14 mouse cellular contexts compared by ENCODE assay signal in the genomic region with DNA sequence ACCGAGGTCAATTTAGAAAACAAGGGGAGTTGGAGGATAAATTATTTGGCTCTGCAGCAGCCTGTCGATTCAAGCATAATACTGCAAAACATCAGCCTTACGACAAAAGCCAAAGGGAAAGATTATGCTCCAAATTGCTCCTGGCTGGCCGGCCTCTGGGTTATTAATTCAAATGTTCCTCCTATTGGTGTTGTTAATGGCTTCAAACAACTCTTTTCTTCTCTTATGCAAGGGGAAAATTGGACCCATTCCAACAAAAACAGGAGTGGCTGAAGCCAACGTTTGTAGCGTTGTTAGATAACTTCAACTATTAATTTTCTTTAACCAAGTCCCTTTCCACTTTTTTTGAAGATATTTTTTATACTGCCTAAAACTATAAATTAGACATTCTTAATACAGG.
A peak's percentile ranks its signal among the peaks of the same experiment; 100 is the strongest.
DNase-seq lines count a peak whose midpoint lies in the region; ATAC-seq and TF ChIP-seq lines count a peak whose summit lies in the region.
"Had no signal": no experiment of that assay in that cellular context is flagged by ENCODE, and none has a peak within 500 bp of the region (broad histone marks: within the 10 kb centered on the region; RNA-seq: fewer than 3 reads in every experiment).

No protein-coding gene starts in this region.

- no peak overlapping the region for H3K4me3 ChIP-seq in forebrain, embryonic 15.5 days
- H3K4me3 ChIP-seq in forebrain, embryonic 13.5 days = no peak overlapping the region
- no peak overlapping the region for H3K4me3 ChIP-seq in kidney, embryonic 16.5 days (ENCODE audit: low read length)
- H3K4me3 ChIP-seq in kidney, postnatal 0 days (replicated peaks; ENCODE audit: low read depth, low read length) = no peak overlapping the region
- H3K4me3 ChIP-seq: embryonic facial prominence, embryonic 13.5 days; hindbrain, embryonic 13.5 days had no signal

- ATAC-seq in forebrain, embryonic 15.5 days (replicated peaks) = 0 out of 2 replicates have a peak, but pooled peaks have one; percentile 55
- no peak for ATAC-seq in forebrain, embryonic 13.5 days
- no peak for ATAC-seq in kidney, embryonic 16.5 days (ENCODE audit: low FRiP score, low TSS enrichment)
- ATAC-seq in kidney, postnatal 0 days (replicated peaks; ENCODE audit: low FRiP score, low read depth) = no peak
- ATAC-seq: liver, postnatal 0 days; Patski had no signal

- H3K36me3 ChIP-seq in forebrain, embryonic 15.5 days = no peaks in the 10 kb centered on the region
- H3K36me3 ChIP-seq in forebrain, embryonic 13.5 days (ENCODE audit: poor library complexity, severe bottlenecking) = no peaks in the 10 kb centered on the region
- H3K36me3 ChIP-seq in kidney, embryonic 16.5 days (ENCODE audit: insufficient read depth, low read length) = no peaks in the 10 kb centered on the region
- no peaks in the 10 kb centered on the region for H3K36me3 ChIP-seq in kidney, postnatal 0 days (ENCODE audit: insufficient read depth, low read length)
- H3K36me3 ChIP-seq: embryonic facial prominence, embryonic 13.5 days; hindbrain, embryonic 13.5 days had no signal

- WGBS in forebrain, embryonic 15.5 days = 3% methylated on average over 6 of the region's 6 CpGs
- 9% methylated on average over 6 of the region's 6 CpGs for WGBS in forebrain, embryonic 13.5 days
- 15% methylated on average over 6 of the region's 6 CpGs for WGBS in kidney, embryonic 16.5 days
- whole genome bisulfite sequencing in kidney, postnatal 0 days = 7% methylated on average over 6 of the region's 6 CpGs

- no peak for TF ChIP-seq CTCF in kidney, postnatal 0 days (IDR thresholded peaks at IDR 0.05; ENCODE audit: low read depth)

- no peaks in the 10 kb centered on the region for H3K27me3 ChIP-seq in forebrain, embryonic 15.5 days
- peaks cover 6% of the 10 kb centered on the region; the same call in 1 of the 2 replicates for H3K27me3 ChIP-seq in forebrain, embryonic 13.5 days
- H3K27me3 ChIP-seq in kidney, embryonic 16.5 days (ENCODE audit: insufficient read depth, low read length) = no peaks in the 10 kb centered on the region
- no peaks in the 10 kb centered on the region for H3K27me3 ChIP-seq in kidney, postnatal 0 days (ENCODE audit: insufficient read depth, low read length)
- H3K27me3 ChIP-seq: embryonic facial prominence, embryonic 13.5 days; hindbrain, embryonic 13.5 days had no signal

- H3K4me1 ChIP-seq in forebrain, embryonic 15.5 days = peaks cover 4% of the 10 kb centered on the region; the same call in 1 of the 2 replicates
- H3K4me1 ChIP-seq in forebrain, embryonic 13.5 days = peaks cover 10% of the 10 kb centered on the region
- H3K4me1 ChIP-seq in kidney, embryonic 16.5 days (ENCODE audit: insufficient read depth, low read length) = peaks cover 14% of the 10 kb centered on the region
- 0 out of 2 replicates have a peak, but pooled peaks cover 4% of the 10 kb centered on the region for H3K4me1 ChIP-seq in kidney, postnatal 0 days (replicated peaks; ENCODE audit: insufficient read depth, low read length)

- H3K9ac ChIP-seq in forebrain, embryonic 15.5 days (replicated peaks) = no peak overlapping the region
- H3K9ac ChIP-seq in forebrain, embryonic 13.5 days = no peak overlapping the region
- H3K9ac ChIP-seq in kidney, embryonic 16.5 days (replicated peaks; ENCODE audit: low read length) = no peak overlapping the region
- H3K9ac ChIP-seq in kidney, postnatal 0 days (ENCODE audit: low read depth, low read length) = no peak overlapping the region
- H3K9ac ChIP-seq: embryonic facial prominence, embryonic 13.5 days; hindbrain, embryonic 13.5 days; liver, postnatal 0 days had no signal

- DNase-seq in kidney, adult 11 months = no peak
- peak; percentile 46 for DNase-seq in Muller cell, postnatal 12 days (ENCODE audit: inconsistent ontology term)
- peak; percentile 46 for DNase-seq in kidney, postnatal 0 days (ENCODE audit: low spot score)
- DNase-seq in frontal cortex, postnatal 14 days (ENCODE audit: low spot score in 2 of 2) = no peak
- no peak for DNase-seq in urinary bladder, postnatal 10 days (ENCODE audit: low spot score)
- DNase-seq: liver, postnatal 0 days; right cerebral cortex, postnatal 4 days had no signal

- H3K9me3 ChIP-seq in forebrain, embryonic 15.5 days = no peaks in the 10 kb centered on the region
- H3K9me3 ChIP-seq in forebrain, embryonic 13.5 days (replicated peaks) = no peaks in the 10 kb centered on the region
- no peaks in the 10 kb centered on the region for H3K9me3 ChIP-seq in kidney, embryonic 16.5 days (ENCODE audit: low read length)
- H3K9me3 ChIP-seq in kidney, postnatal 0 days (replicated peaks; ENCODE audit: low read length) = no peaks in the 10 kb centered on the region
- H3K9me3 ChIP-seq: embryonic facial prominence, embryonic 13.5 days; hindbrain, embryonic 13.5 days had no signal

- no peak overlapping the region for H3K27ac ChIP-seq in forebrain, embryonic 15.5 days (replicated peaks)
- no peak overlapping the region for H3K27ac ChIP-seq in forebrain, embryonic 13.5 days
- H3K27ac ChIP-seq in kidney, embryonic 16.5 days (ENCODE audit: low read length) = no peak overlapping the region
- H3K27ac ChIP-seq in kidney, postnatal 0 days = no peak overlapping the region
- H3K27ac ChIP-seq: embryonic facial prominence, embryonic 13.5 days; hindbrain, embryonic 13.5 days had no signal

- H3K4me2 ChIP-seq in forebrain, embryonic 15.5 days (replicated peaks) = no peak overlapping the region
- no peak overlapping the region for H3K4me2 ChIP-seq in forebrain, embryonic 13.5 days
- H3K4me2 ChIP-seq in kidney, embryonic 16.5 days (replicated peaks; ENCODE audit: low read depth, low read length) = 0 out of 2 replicates have a peak overlapping the region, but pooled peaks have one; percentile 7
- H3K4me2 ChIP-seq in kidney, postnatal 0 days (ENCODE audit: low read length) = no peak overlapping the region
- H3K4me2 ChIP-seq: embryonic facial prominence, embryonic 13.5 days; heart, embryonic 11.5 days; hindbrain, embryonic 13.5 days had no signal

Comparison
In these comparisons a context has a peak if more than half of its experiments do, and no peak if none do; other contexts are left out.
1. DNase-seq: peak in Muller cell, postnatal 12 days (single experiment) and kidney, postnatal 0 days (single experiment); none in kidney, adult 11 months (single experiment), frontal cortex, postnatal 14 days (0 of 2) and urinary bladder, postnatal 10 days (single experiment).